In genomic region chr10:98877855-98878254, GRCm38 (mm10) we compare ENCODE assay signal across 18 mouse cellular contexts. TPM values are rescaled to one million over a fixed set of nuclear protein-coding genes. Genes with fewer than 3 reads are reported as not detected.
DNase-seq lines count a peak whose midpoint lies in the region; ATAC-seq and TF ChIP-seq lines count a peak whose summit lies in the region.
"Had no signal": no experiment of that assay in that cellular context is flagged by ENCODE, and none has a peak within 500 bp of the region (broad histone marks: within the 10 kb centered on the region; RNA-seq: fewer than 3 reads in every experiment).

No protein-coding gene starts in this region.

- TF ChIP-seq EP300 in stomach, postnatal 0 days (optimal IDR thresholded peaks at IDR 0.05) = no peak

- TF ChIP-seq CTCF in stomach, postnatal 0 days (IDR thresholded peaks at IDR 0.05; ENCODE audit: low read depth) = no peak

- peak; percentile 20 for ATAC-seq in granulocyte monocyte progenitor cell, adult 5-6 weeks (replicated peaks; ENCODE audit: poor library complexity, severe bottlenecking)
- ATAC-seq in megakaryocyte, adult 5-6 weeks (ENCODE audit: poor library complexity, severe bottlenecking) = peak; percentile 33; the same call in 1 of the 2 replicates
- ATAC-seq in stomach, postnatal 0 days (ENCODE audit: low FRiP score, low TSS enrichment) = no peak
- ATAC-seq: hindbrain, embryonic 16.5 days; Patski had no signal

- no peaks in the 10 kb centered on the region for H3K36me3 ChIP-seq in stomach, postnatal 0 days (ENCODE audit: control insufficient read depth, insufficient read depth, low read length)
- H3K36me3 ChIP-seq: heart, embryonic 15.5 days; limb, embryonic 10.5 days; midbrain, embryonic 12.5 days; neural tube, embryonic 15.5 days had no signal

- no peak overlapping the region for H3K4me3 ChIP-seq in stomach, postnatal 0 days (ENCODE audit: low read depth, low read length)
- H3K4me3 ChIP-seq: heart, embryonic 15.5 days; limb, embryonic 10.5 days; midbrain, embryonic 12.5 days; neural tube, embryonic 15.5 days had no signal

- WGBS in stomach, postnatal 0 days = 73% methylated on average over 3 of the region's 3 CpGs

- peak; percentile 15 for DNase-seq in embryo, embryonic 10.5 days (ENCODE audit: low spot score)
- DNase-seq in embryo, embryonic 9.5 days (ENCODE audit: extremely low spot score) = no peak
- peak; percentile 2 to 24 for DNase-seq in CD8-positive naive resting alpha-beta T cell, adult 2 months (ENCODE audit: low read depth in 2 of 2, low spot score in 2 of 2)
- DNase-seq in stomach, postnatal 0 days (ENCODE audit: low spot score) = no peak
- DNase-seq in layer of hippocampus, postnatal 14 days (ENCODE audit: low spot score in 2 of 2) = no peak
- no peak for DNase-seq in frontal cortex, adult 2 months (ENCODE audit: extremely low spot score in 1 of 2, low spot score in 1 of 2)
- DNase-seq: adrenal gland, postnatal 25 days; cerebellum, postnatal 14 days; right cerebral cortex, postnatal 25 days; thymus, adult 18-20 months had no signal

- no peaks in the 10 kb centered on the region for H3K27me3 ChIP-seq in stomach, postnatal 0 days (ENCODE audit: control insufficient read depth, insufficient read depth, low read length)
- H3K27me3 ChIP-seq: heart, embryonic 15.5 days; midbrain, embryonic 12.5 days; neural tube, embryonic 15.5 days; Patski had no signal

- no peaks in the 10 kb centered on the region for H3K9me3 ChIP-seq in stomach, postnatal 0 days (ENCODE audit: control insufficient read depth, low read length)
- H3K9me3 ChIP-seq: heart, embryonic 15.5 days; limb, embryonic 10.5 days; midbrain, embryonic 12.5 days; neural tube, embryonic 15.5 days had no signal

- H3K27ac ChIP-seq in stomach, postnatal 0 days (replicated peaks) = no peak overlapping the region
- H3K27ac ChIP-seq: heart, embryonic 15.5 days; limb, embryonic 10.5 days; midbrain, embryonic 12.5 days; neural tube, embryonic 15.5 days had no signal

- no peaks in the 10 kb centered on the region for H3K4me1 ChIP-seq in stomach, postnatal 0 days (replicated peaks; ENCODE audit: control insufficient read depth, insufficient read depth)
- H3K4me1 ChIP-seq: heart, embryonic 15.5 days; limb, embryonic 10.5 days; midbrain, embryonic 12.5 days; neural tube, embryonic 15.5 days had no signal

- no peak overlapping the region for H3K4me2 ChIP-seq in stomach, postnatal 0 days (replicated peaks; ENCODE audit: low read depth)
- H3K4me2 ChIP-seq: heart, embryonic 15.5 days; midbrain, embryonic 12.5 days; neural tube, embryonic 15.5 days had no signal

- no peak overlapping the region for H3K9ac ChIP-seq in stomach, postnatal 0 days (ENCODE audit: low read length)
- H3K9ac ChIP-seq: heart, embryonic 15.5 days; midbrain, embryonic 12.5 days; neural tube, embryonic 15.5 days had no signal

RNA-seq across cellular contexts. Expression of gene Atp2b1, which starts 36.4 kb away (rescaled TPM):
- 32.1 and 40.7 TPM in 2 replicates for total RNA-seq in granulocyte monocyte progenitor cell, adult 5-6 weeks (2014; fragmentation: Nextera tagmentation)
- total RNA-seq in granulocyte monocyte progenitor cell, adult 5-6 weeks (2017) = 54.3 and 61.8 TPM in 2 replicates
- 81.2 and 94.2 TPM in 2 replicates for total RNA-seq in megakaryocyte, adult 5-6 weeks (2015)
- 118 and 132 TPM in 2 replicates for total RNA-seq in megakaryocyte, adult 5-6 weeks (2017)
- polyA plus RNA-seq in stomach, postnatal 0 days (2015; fragmentation: Nextera tagmentation; extraction: Ambion mirVana) = 84.4 and 99.6 TPM in 2 replicates
- 1,000 to 10,000 TPM in 1 of 2 experiments, 100 to 1,000 TPM in 1; 996 to 1,053 TPM for total RNA-seq in layer of hippocampus, postnatal 14 days (2021)
- 352 and 359 TPM in 2 replicates for polyA plus RNA-seq in frontal cortex, adult 2 months (2012; rRNA removed)

Comparison
In these comparisons a context has a peak if more than half of its experiments do, and no peak if none do; other contexts are left out.
1. DNase-seq: peak in embryo, embryonic 10.5 days (single experiment) and CD8-positive naive resting alpha-beta T cell, adult 2 months (2 of 2); none in embryo, embryonic 9.5 days (single experiment), stomach, postnatal 0 days (single experiment), layer of hippocampus, postnatal 14 days (0 of 2) and frontal cortex, adult 2 months (0 of 2).
2. RNA of gene Atp2b1, which starts 36.4 kb away (total RNA-seq): 996 to 1,053 TPM in layer of hippocampus, postnatal 14 days; 81.2 to 132 TPM in megakaryocyte, adult 5-6 weeks and 32.1 to 61.8 TPM in granulocyte monocyte progenitor cell, adult 5-6 weeks; every median in the first group is over 4 times any median in the second.